Comparison of ENCODE assay signal across 8 mouse cellular contexts in genomic region chr12:112145211-112145874, GRCm38 (mm10). TPM values are rescaled to one million over a fixed set of nuclear protein-coding genes. Genes with fewer than 3 reads are reported as not detected.
DNase-seq lines count a peak whose midpoint lies in the region; ATAC-seq lines count a peak whose summit lies in the region.

No protein-coding gene starts in this region.

- DNase-seq in Muller cell, postnatal 12 days (ENCODE audit: inconsistent ontology term) = peak; percentile 85
- DNase-seq in cerebellum, adult 8-10 months = peak; percentile 74
- peak; percentile 63 to 88 for DNase-seq in frontal cortex, postnatal 10 days (ENCODE audit: low spot score in 2 of 2)
- peak; percentile 97 for DNase-seq in hindbrain, embryonic 11.5 days (ENCODE audit: low spot score)
- DNase-seq in layer of hippocampus, adult 9-11 months = peak; percentile 54
- peak; percentile 86 for DNase-seq in ovary, postnatal 14 days (ENCODE audit: low spot score)
- DNase-seq in thymus, postnatal 10 days (ENCODE audit: low spot score in 2 of 2) = peak; percentile 44 to 77

- WGBS in hindbrain, embryonic 11.5 days = under 1% methylated on average over 37 of the region's 37 CpGs
- WGBS in lung, embryonic 15.5 days = 0% methylated on average over 37 of the region's 37 CpGs

- no peak overlapping the region for H3K9ac ChIP-seq in hindbrain, embryonic 11.5 days (ENCODE audit: low read depth, low read length)
- H3K9ac ChIP-seq in lung, embryonic 15.5 days = peak overlapping the region; percentile 15; the same call in 1 of the 2 replicates

- H3K36me3 ChIP-seq in hindbrain, embryonic 11.5 days (ENCODE audit: control insufficient read depth, insufficient read depth, low read length) = no peaks in the 10 kb centered on the region
- no peaks in the 10 kb centered on the region for H3K36me3 ChIP-seq in lung, embryonic 15.5 days

- H3K9me3 ChIP-seq in hindbrain, embryonic 11.5 days (ENCODE audit: control insufficient read depth, low read length) = no peaks in the 10 kb centered on the region
- no peaks in the 10 kb centered on the region for H3K9me3 ChIP-seq in lung, embryonic 15.5 days

- H3K27me3 ChIP-seq in hindbrain, embryonic 11.5 days (ENCODE audit: control insufficient read depth, insufficient read depth, low read length) = peaks cover 61% of the 10 kb centered on the region
- peaks cover 74% of the 10 kb centered on the region for H3K27me3 ChIP-seq in lung, embryonic 15.5 days

- peaks cover 13% of the 10 kb centered on the region for H3K4me1 ChIP-seq in hindbrain, embryonic 11.5 days (replicated peaks; ENCODE audit: control insufficient read depth, insufficient read depth, low read length)
- peaks cover 49% of the 10 kb centered on the region for H3K4me1 ChIP-seq in lung, embryonic 15.5 days

- H3K27ac ChIP-seq in hindbrain, embryonic 11.5 days (ENCODE audit: low read depth, low read length) = no peak overlapping the region
- no peak overlapping the region for H3K27ac ChIP-seq in lung, embryonic 15.5 days

- H3K4me2 ChIP-seq in hindbrain, embryonic 11.5 days (replicated peaks; ENCODE audit: low read depth, low read length) = peak overlapping the region; percentile 56
- peak overlapping the region; percentile 93 for H3K4me2 ChIP-seq in lung, embryonic 15.5 days

- H3K4me3 ChIP-seq in hindbrain, embryonic 11.5 days (ENCODE audit: low read depth, low read length) = peak overlapping the region; percentile 43
- peak overlapping the region; percentile 53 for H3K4me3 ChIP-seq in lung, embryonic 15.5 days

- peak; percentile 62 for ATAC-seq in hindbrain, embryonic 11.5 days (ENCODE audit: low FRiP score)
- ATAC-seq in lung, embryonic 15.5 days (ENCODE audit: borderline replicate concordance, extremely low read depth, low FRiP score, low TSS enrichment) = peak; percentile 29; the same call in 1 of the 2 replicates

RNA-seq across cellular contexts. Expression of gene Kif26a, which starts 0.7 kb away (rescaled TPM):
- polyA plus RNA-seq in hindbrain, embryonic 11.5 days (2014; fragmentation: Nextera tagmentation; extraction: Ambion mirVana) = 2.0 and 2.2 TPM in 2 replicates
- polyA plus RNA-seq in lung, embryonic 15.5 days (2015; fragmentation: Nextera tagmentation; extraction: Ambion mirVana) = 3.0 and 3.2 TPM in 2 replicates

RNA-seq across cellular contexts. Expression of gene Aspg, which starts 38.9 kb away (rescaled TPM):
- 0.52 and 0.65 TPM in 2 replicates for polyA plus RNA-seq in hindbrain, embryonic 11.5 days (2014; fragmentation: Nextera tagmentation; extraction: Ambion mirVana)
- 1.7 and 3.4 TPM in 2 replicates for polyA plus RNA-seq in lung, embryonic 15.5 days (2015; fragmentation: Nextera tagmentation; extraction: Ambion mirVana)
